Mouse (Mus musculus): ENCODE results near the gene Igfbp5.

Gene Igfbp5

GRCm38 (mm10) chr1:72869275-72869674 lies 5.4 kb downstream of the Igfbp5 start:
- no peak for DNase-seq (ENCODE audit: low read depth, low spot score)

DNA sequence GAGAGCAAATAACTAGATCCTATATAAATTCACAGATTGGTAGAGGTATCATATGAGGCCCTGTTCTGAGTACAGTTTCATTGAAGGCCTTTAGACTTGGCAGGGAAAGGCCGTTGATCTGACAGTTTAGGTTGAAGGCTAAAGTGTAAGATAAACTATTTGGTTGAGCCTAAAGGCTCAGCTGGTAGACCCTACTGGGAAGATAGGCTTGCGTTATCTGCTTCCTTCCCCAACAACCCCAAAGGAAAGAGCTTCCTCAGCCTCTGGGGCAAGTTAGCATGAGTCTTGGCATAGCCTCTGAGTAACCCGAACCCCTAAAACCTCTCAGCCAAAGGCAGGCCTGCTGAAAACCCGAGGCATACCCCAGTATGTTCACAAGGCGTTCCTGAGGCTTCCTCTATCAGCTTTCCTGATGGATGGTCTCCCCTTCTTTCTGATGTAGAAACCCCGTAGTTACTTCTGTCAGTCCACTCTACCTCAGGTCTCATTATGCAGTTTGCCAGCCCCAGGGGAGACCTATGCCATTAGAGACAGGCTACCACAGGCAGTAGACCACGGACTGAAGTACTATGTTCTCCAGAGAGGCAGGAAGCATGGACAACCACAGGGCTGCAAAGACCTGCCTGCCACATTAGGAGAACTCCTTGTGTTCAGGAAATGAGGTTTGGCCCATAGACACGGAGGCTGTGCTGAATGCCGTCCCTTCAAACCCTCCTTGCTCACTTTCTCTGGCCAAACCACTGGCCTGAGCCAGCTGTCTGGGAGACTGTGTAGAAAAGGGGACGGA lies 6.1 kb downstream of the Igfbp5 start:
- no peak for DNase-seq (ENCODE audit: low read depth, low spot score)

DNA sequence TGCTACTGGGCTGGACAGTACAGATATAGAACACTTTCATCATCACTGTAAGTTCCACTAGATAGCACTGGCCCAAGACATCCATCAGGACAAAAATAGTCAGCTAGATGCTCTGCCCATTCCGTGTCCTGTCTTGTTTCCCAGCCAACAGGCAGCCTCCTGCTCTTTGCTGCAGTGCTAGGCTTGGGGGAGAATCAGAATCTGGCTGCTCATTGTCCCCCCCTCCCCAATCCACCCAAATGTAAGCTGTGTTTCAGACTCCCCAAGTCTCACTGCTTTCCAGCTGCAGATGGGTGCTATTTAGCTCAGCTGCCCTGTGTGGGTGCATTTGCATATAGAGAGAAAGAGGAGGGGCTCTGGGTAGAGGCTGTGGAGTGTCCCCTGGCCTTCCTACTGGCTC lies 7.3 kb downstream of the Igfbp5 start:
- DNase-seq (ENCODE audit: low read depth, low spot score), result no peak

DNA sequence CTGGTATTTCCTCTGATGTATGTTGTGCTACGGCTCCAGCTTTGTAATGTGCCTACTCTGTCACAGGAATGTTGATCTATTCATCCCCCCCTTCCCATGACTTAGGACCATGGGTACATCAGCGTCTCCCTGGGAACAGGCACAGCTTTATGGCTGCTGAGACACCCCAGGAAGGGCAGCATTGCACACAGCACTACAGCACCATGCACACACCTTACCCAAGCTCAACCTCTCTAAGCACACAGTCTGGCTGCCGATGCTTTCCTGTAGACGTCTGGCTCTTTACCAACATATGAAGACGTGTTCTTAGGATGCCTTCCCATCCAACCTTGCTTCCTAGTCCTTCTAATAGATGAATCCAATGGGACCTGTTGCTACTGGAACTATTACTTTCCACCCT lies 8.3 kb downstream of the Igfbp5 start:
- no peak for DNase-seq (ENCODE audit: low read depth, low spot score)

DNA sequence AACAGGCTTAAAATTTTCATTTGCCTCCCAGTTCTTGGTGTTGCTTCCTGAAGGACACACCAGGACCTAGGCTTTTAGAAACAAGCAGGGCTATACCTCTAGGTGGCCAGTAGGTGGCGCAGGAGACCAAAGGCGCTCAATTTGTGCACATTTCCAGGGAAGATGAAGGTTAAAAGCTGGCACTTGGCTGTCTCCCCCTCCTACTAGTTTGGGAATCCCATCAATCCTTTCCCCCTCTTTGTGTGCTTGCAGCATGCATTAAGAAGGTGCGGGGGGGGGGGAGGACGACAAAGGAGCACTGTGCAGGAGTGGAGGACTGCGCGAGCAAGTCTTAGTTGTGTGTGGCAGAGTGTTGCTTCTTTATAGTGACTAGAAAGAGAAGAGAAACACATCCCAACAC lies 8.8 kb downstream of the Igfbp5 start:
- peak; percentile 88 for DNase-seq (ENCODE audit: low read depth, low spot score)

GRCm38 (mm10) chr1:72864272-72864671 lies 10.4 kb downstream of the Igfbp5 start:
- no peak for DNase-seq (ENCODE audit: low read depth, low spot score)

- DNase-seq (ENCODE audit: low read depth, low spot score), result no peak
These were observed 11.0 kb downstream of the Igfbp5 start for GRCm38 (mm10) chr1:72863692-72864091.

- DNase-seq (ENCODE audit: low read depth, low spot score), result no peak
These were observed 12.4 kb downstream of the Igfbp5 start for GRCm38 (mm10) chr1:72862248-72862647.

DNA sequence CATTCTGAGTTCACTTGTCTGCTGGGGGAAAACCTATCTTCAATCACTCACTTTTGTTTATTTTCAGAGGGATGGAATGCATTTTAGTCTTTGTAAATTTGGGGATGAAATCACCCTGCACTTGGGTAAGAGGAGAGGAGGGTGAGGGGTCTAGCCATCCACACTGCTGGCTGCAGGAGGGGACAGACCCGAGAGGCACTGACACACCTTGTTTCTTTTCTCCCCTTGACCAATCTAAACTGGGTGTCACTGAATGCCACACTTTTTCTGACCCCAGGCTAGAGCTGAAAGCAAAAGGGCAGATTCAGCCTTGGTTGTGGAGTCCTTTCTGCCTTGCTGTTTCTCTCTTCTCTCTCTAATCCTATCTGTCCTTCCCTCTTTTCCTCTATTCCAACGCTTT lies 13.0 kb downstream of the Igfbp5 start:
- no peak for DNase-seq (ENCODE audit: low read depth, low spot score)

DNA sequence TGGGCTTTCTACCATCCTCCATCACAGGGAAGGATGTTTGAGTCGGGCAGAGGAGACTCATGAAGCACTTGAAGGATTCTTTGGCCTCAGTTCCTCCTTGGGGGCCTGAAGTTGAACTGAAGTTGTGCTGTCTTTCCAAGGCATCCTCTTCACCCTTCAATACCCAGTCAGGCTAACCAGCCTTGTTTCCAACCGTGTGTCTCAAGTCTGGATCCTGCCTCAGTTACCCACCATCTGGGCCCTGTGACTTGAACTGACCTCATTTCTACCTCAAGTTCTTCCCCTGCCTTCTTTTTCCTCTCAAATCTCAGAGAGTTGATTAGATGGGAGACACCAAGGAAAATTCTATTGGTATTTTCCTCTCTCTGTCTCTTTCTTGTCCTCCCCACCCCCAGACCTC lies 14.2 kb downstream of the Igfbp5 start:
- DNase-seq (ENCODE audit: low read depth, low spot score), result no peak

- DNase-seq (ENCODE audit: low read depth, low spot score), result no peak
These were observed 14.7 kb downstream of the Igfbp5 start for GRCm38 (mm10) chr1:72859963-72860362.

- DNase-seq (ENCODE audit: low read depth, low spot score), result no peak
These were observed 15.8 kb downstream of the Igfbp5 start for GRCm38 (mm10) chr1:72858874-72859273.

DNA sequence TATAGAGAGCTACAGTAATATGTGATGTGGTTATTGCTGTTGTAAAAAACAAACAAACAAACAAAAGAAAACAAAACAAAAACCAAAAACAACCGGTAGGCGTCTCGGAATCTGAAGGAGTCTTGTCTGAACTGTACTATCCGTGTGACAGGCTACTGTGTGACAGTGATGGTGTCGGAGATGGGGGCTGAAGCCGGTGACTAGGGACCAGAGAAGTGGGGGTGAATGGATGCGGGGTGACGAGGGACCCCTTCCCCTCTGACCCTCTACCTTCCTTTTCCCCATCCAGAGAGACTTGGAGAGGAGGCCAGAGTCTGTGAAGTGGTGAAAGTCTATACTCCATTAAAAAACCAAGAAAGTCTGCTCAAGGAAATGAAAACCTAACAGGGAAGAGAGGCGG lies 16.4 kb downstream of the Igfbp5 start:
- DNase-seq (ENCODE audit: low read depth, low spot score), result no peak

DNA sequence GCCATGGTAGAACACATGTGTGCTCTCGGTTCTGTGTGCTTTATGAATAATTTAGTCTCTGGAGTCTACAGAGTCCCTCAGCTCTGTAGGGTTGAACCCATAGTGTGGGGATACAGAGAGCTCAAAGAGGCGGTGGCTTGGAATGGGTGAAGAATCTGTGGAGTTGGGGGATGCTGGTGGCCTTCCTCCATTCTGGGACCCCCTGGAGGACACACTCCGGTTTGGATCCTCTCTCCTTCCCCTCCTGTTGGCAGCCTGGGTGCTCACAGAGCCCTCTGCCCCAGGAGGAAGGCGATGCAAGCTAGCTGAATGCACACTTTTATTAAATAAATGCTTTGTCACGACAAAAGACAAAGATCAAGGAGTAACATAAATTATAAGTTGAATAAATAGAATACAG lies 17.1 kb downstream of the Igfbp5 start:
- DNase-seq (ENCODE audit: low read depth, low spot score), result no peak

- no peak for DNase-seq (ENCODE audit: low read depth, low spot score)
These were observed 17.5 kb downstream of the Igfbp5 start for GRCm38 (mm10) chr1:72857142-72857541.

DNA sequence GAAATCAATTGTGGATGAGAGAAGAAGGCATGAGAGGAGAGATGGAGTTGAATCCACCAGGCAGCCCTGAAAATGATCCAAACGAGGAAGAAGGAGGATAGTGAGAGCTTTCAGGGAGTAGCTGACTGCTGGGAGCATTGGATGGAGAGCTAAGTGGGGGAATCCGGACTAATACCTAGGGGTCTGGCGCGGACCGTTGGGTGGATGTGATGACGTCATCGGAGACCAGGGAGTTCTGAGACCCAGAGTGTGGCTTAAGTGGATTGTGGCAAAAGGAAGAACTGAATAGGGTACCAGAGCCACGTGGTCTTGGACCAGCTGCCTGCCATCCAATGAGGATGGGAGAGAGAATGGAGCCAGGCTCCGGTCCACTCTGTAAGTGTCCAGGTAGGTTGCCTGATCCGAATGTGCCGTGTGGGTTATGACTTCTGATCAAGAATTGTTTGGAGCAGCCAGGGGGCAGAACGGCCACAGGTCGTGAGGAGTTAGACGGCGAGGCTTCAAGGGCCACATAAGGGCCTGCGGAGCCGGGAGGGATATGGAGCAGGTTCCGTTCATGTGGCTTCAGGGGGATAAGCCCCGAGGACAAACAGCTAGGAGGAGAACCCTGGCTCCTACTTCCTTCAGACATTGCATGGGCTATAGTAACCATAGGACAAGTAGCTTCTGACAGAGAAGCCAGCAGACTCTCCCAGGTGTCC lies 18.3 kb downstream of the Igfbp5 start:
- DNase-seq (ENCODE audit: low read depth, low spot score), result no peak

DNA sequence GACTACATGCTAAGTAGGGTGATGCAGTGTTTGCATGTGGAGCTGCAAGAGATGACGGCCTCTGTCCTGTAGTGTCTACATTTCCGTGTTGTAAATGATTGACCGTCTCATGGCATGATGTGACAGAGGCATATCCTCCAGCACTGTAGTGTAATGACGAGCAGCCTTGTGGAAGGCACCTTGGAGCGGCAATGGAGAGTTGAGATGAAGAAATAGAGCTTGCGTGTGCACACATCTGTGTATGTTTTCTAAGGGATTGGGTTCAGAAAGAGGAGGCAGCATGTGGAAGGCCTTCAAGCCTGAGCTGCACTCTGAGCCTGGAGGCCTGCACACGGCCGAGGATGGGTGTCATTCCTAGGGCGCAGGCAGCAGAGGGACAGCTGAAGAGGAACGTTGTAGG lies 19.0 kb downstream of the Igfbp5 start:
- DNase-seq (ENCODE audit: low read depth, low spot score), result no peak

GRCm38 (mm10) chr1:72854337-72855237 lies 20.1 kb downstream of the Igfbp5 start:
- DNase-seq (ENCODE audit: low read depth, low spot score), result peak; percentile 79

DNA sequence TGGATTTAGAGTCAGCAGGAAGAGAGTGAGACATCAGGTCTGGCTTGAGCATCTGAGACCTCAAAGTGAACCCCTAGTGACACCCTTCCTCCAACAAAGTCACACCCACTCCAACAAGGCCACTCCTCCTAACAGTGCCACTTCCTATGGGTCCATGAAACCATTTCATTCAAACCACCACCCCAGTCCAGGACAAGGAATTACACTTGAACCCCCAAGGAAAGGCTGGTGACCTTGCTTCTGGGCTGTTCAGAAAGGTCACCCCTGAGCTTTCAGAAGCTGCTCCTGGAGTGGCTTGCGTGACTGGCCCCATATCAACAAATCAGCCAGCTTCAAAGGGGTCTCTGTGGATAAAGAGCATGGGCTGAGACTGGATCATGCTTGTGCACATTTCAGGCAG lies 20.9 kb downstream of the Igfbp5 start:
- DNase-seq (ENCODE audit: low read depth, low spot score), result no peak

GRCm38 (mm10) chr1:72849037-72849436 lies 25.6 kb downstream of the Igfbp5 start:
- no peak for DNase-seq (ENCODE audit: low read depth, low spot score)

- DNase-seq (ENCODE audit: low read depth, low spot score), result no peak
These were observed 26.8 kb downstream of the Igfbp5 start for GRCm38 (mm10) chr1:72847849-72848380.

- no peak for DNase-seq (ENCODE audit: low read depth, low spot score)
These were observed 30.0 kb downstream of the Igfbp5 start for GRCm38 (mm10) chr1:72844675-72845074.
